Mouse (Mus musculus): ENCODE measurements at regions not wholly inside any gene's neighbourhood (a gene's known extent, or its start where the extent isn't known, plus 50 kb on each side); places are given as distances from the start of the nearest gene placed in this dataset.
A peak's percentile ranks its signal among the peaks of the same experiment; 100 is the strongest.

GRCm38 (mm10) chr9:50421572-50422285 is 72.6 kb upstream of the Plet1 start:
- TF ChIP-seq CTCF (IDR thresholded peaks at IDR 0.05; ENCODE audit: insufficient read depth, low read length) (no peak), POLR2A (IDR thresholded peaks at IDR 0.05; ENCODE audit: borderline replicate concordance, extremely low read depth, low read depth, low read length) (no peak)
- Histone ChIP-seq H3K4me3 (replicated peaks; ENCODE audit: extremely low read depth, low read depth, low read length) (no peak overlapping the region), H3K4me1 (ENCODE audit: control insufficient read depth, insufficient read depth, low read length) (no peaks in the 10 kb centered on the region)
- 78% methylated on average over 23 of the region's 23 CpGs for WGBS
- DNase-seq: no peak

GRCm38 (mm10) chr9:50425866-50426495 is 68.3 kb upstream of the Plet1 start:
- no peak overlapping the region for H3K4me3 ChIP-seq (replicated peaks; ENCODE audit: extremely low read depth, low read depth, low read length)
- no peak for TF ChIP-seq POLR2A (IDR thresholded peaks at IDR 0.05; ENCODE audit: borderline replicate concordance, extremely low read depth, low read depth, low read length)
- TF ChIP-seq CTCF (IDR thresholded peaks at IDR 0.05; ENCODE audit: insufficient read depth, low read length): peak; percentile 45; the same call in 1 of the 2 replicates
- DNase-seq: no peak
- H3K4me1 ChIP-seq (ENCODE audit: control insufficient read depth, insufficient read depth, low read length): no peaks in the 10 kb centered on the region
- 35% methylated on average over 4 of the region's 4 CpGs for WGBS

- Histone ChIP-seq H3K4me1 (ENCODE audit: control insufficient read depth, insufficient read depth, low read length) (no peaks in the 10 kb centered on the region), H3K4me3 (replicated peaks; ENCODE audit: extremely low read depth, low read depth, low read length) (no peak overlapping the region)
- 60% methylated on average over 7 of the region's 7 CpGs for WGBS
- TF ChIP-seq POLR2A (IDR thresholded peaks at IDR 0.05; ENCODE audit: borderline replicate concordance, extremely low read depth, low read depth, low read length): no peak
- TF ChIP-seq CTCF (IDR thresholded peaks at IDR 0.05; ENCODE audit: insufficient read depth, low read length): no peak
- no peak for DNase-seq
Measured at GRCm38 (mm10) chr9:50430147-50430546, 64.2 kb upstream of the Plet1 start.

- H3K4me1 ChIP-seq (ENCODE audit: control insufficient read depth, insufficient read depth, low read length): no peaks in the 10 kb centered on the region
- H3K4me3 ChIP-seq (replicated peaks; ENCODE audit: extremely low read depth, low read depth, low read length): no peak overlapping the region
- TF ChIP-seq POLR2A (IDR thresholded peaks at IDR 0.05; ENCODE audit: borderline replicate concordance, extremely low read depth, low read depth, low read length): no peak
- no peak for TF ChIP-seq CTCF (IDR thresholded peaks at IDR 0.05; ENCODE audit: insufficient read depth, low read length)
- 75% methylated on average over 4 of the region's 4 CpGs for WGBS
- DNase-seq: no peak
Measured at GRCm38 (mm10) chr9:50433525-50433924, 60.8 kb upstream of the Plet1 start.

- TF ChIP-seq POLR2A (IDR thresholded peaks at IDR 0.05; ENCODE audit: borderline replicate concordance, extremely low read depth, low read depth, low read length) (no peak), CTCF (IDR thresholded peaks at IDR 0.05; ENCODE audit: insufficient read depth, low read length) (no peak)
- DNase-seq: no peak
- Histone ChIP-seq H3K4me3 (replicated peaks; ENCODE audit: extremely low read depth, low read depth, low read length) (no peak overlapping the region), H3K4me1 (ENCODE audit: control insufficient read depth, insufficient read depth, low read length) (no peaks in the 10 kb centered on the region)
- 70% methylated on average over 4 of the region's 4 CpGs for WGBS
Measured at GRCm38 (mm10) chr9:50433978-50434377, 60.3 kb upstream of the Plet1 start.

GRCm38 (mm10) chr9:50437830-50438722 is 56.2 kb upstream of the Plet1 start:
- Histone ChIP-seq H3K4me1 (ENCODE audit: control insufficient read depth, insufficient read depth, low read length) (no peaks in the 10 kb centered on the region), H3K4me3 (replicated peaks; ENCODE audit: extremely low read depth, low read depth, low read length) (no peak overlapping the region)
- WGBS: 16% methylated on average over 17 of the region's 17 CpGs
- no peak for TF ChIP-seq POLR2A (IDR thresholded peaks at IDR 0.05; ENCODE audit: borderline replicate concordance, extremely low read depth, low read depth, low read length)
- peak; percentile 60 for TF ChIP-seq CTCF (IDR thresholded peaks at IDR 0.05; ENCODE audit: insufficient read depth, low read length)
- DNase-seq: peak; percentile 68

- 54% methylated on average over 7 of the region's 7 CpGs for WGBS
- no peak for DNase-seq
- Histone ChIP-seq H3K4me1 (ENCODE audit: control insufficient read depth, insufficient read depth, low read length) (no peaks in the 10 kb centered on the region), H3K4me3 (replicated peaks; ENCODE audit: extremely low read depth, low read depth, low read length) (no peak overlapping the region)
- TF ChIP-seq CTCF (IDR thresholded peaks at IDR 0.05; ENCODE audit: insufficient read depth, low read length) (no peak), POLR2A (IDR thresholded peaks at IDR 0.05; ENCODE audit: borderline replicate concordance, extremely low read depth, low read depth, low read length) (no peak)
Measured at GRCm38 (mm10) chr9:50438738-50439137, 55.6 kb upstream of the Plet1 start.

- WGBS: 79% methylated on average over 3 of the region's 3 CpGs
- DNase-seq: no peak
- TF ChIP-seq CTCF (IDR thresholded peaks at IDR 0.05; ENCODE audit: insufficient read depth, low read length) (no peak), POLR2A (IDR thresholded peaks at IDR 0.05; ENCODE audit: borderline replicate concordance, extremely low read depth, low read depth, low read length) (no peak)
- Histone ChIP-seq H3K4me1 (ENCODE audit: control insufficient read depth, insufficient read depth, low read length) (no peaks in the 10 kb centered on the region), H3K4me3 (replicated peaks; ENCODE audit: extremely low read depth, low read depth, low read length) (no peak overlapping the region)
Measured at GRCm38 (mm10) chr9:50440222-50440621, 54.1 kb upstream of the Plet1 start.

GRCm38 (mm10) chr9:50440689-50441088 is 53.6 kb upstream of the Plet1 start:
- WGBS: 62% methylated on average over 2 of the region's 2 CpGs
- TF ChIP-seq CTCF (IDR thresholded peaks at IDR 0.05; ENCODE audit: insufficient read depth, low read length) (no peak), POLR2A (IDR thresholded peaks at IDR 0.05; ENCODE audit: borderline replicate concordance, extremely low read depth, low read depth, low read length) (no peak)
- no peak for DNase-seq
- no peak overlapping the region for H3K4me3 ChIP-seq (replicated peaks; ENCODE audit: extremely low read depth, low read depth, low read length)
- H3K4me1 ChIP-seq (ENCODE audit: control insufficient read depth, insufficient read depth, low read length): no peaks in the 10 kb centered on the region
